Mouse (Mus musculus): ENCODE measurements at regions not wholly inside any gene's neighbourhood (a gene's known extent, or its start where the extent isn't known, plus 50 kb on each side); places are given as distances from the start of the nearest gene placed in this dataset.
A peak's percentile ranks its signal among the peaks of the same experiment; 100 is the strongest.

GRCm38 (mm10) chr15:60762071-60762470 is 91.5 kb downstream of the Fam84b start:
- DNase-seq (ENCODE audit: low read depth in 1 of 2, low spot score in 2 of 2), result no peak
- Histone ChIP-seq H3K4me3 (ENCODE audit: extremely low read depth, insufficient read depth, insufficient read length) (no peak overlapping the region), H3K27ac (ENCODE audit: insufficient read depth, low read length) (no peak overlapping the region), H3K27me3 (ENCODE audit: control insufficient read depth, insufficient read depth, low read length) (no peaks in the 10 kb centered on the region), H3K36me3 (ENCODE audit: control insufficient read depth, insufficient read depth, low read length) (no peaks in the 10 kb centered on the region), H3K4me1 (ENCODE audit: control insufficient read depth, insufficient read depth, insufficient read length) (no peaks in the 10 kb centered on the region)
- WGBS, result 61% methylated on average over 2 of the region's 2 CpGs
- no peak for TF ChIP-seq CTCF (IDR thresholded peaks at IDR 0.05; ENCODE audit: extremely low read depth, insufficient read depth, insufficient read length, insufficient replicate concordance)
- no peak for TF ChIP-seq POLR2A (IDR thresholded peaks at IDR 0.05; ENCODE audit: low read depth, low read length)

GRCm38 (mm10) chr15:60760015-60760437 is 93.6 kb downstream of the Fam84b start:
- H3K36me3 ChIP-seq (ENCODE audit: control insufficient read depth, insufficient read depth, low read length), result no peaks in the 10 kb centered on the region
- peak in 1 of 2 experiments; percentile 27 for DNase-seq (ENCODE audit: low read depth in 1 of 2, low spot score in 2 of 2)
- 36% methylated on average over 6 of the region's 6 CpGs for WGBS

GRCm38 (mm10) chr15:60754246-60754645 is 99.3 kb downstream of the Fam84b start:
- H3K27me3 ChIP-seq (ENCODE audit: control insufficient read depth, insufficient read depth, low read length), result no peaks in the 10 kb centered on the region
- no peak overlapping the region for H3K27ac ChIP-seq (ENCODE audit: insufficient read depth, low read length)
- H3K4me1 ChIP-seq (ENCODE audit: control insufficient read depth, insufficient read depth, insufficient read length), result no peaks in the 10 kb centered on the region
- H3K36me3 ChIP-seq (ENCODE audit: control insufficient read depth, insufficient read depth, low read length), result no peaks in the 10 kb centered on the region
- no peak for DNase-seq (ENCODE audit: low read depth in 1 of 2, low spot score in 2 of 2)
- no peak overlapping the region for H3K4me3 ChIP-seq (ENCODE audit: extremely low read depth, insufficient read depth, insufficient read length)
- WGBS, result 86% methylated on average over 5 of the region's 5 CpGs
- TF ChIP-seq CTCF (IDR thresholded peaks at IDR 0.05; ENCODE audit: extremely low read depth, insufficient read depth, insufficient read length, insufficient replicate concordance) (no peak), POLR2A (IDR thresholded peaks at IDR 0.05; ENCODE audit: low read depth, low read length) (no peak)

More at GRCm38 (mm10) chr15:60760015-60760437, 93.6 kb downstream of the Fam84b start:
- Histone ChIP-seq H3K4me3 (ENCODE audit: extremely low read depth, insufficient read depth, insufficient read length) (no peak overlapping the region), H3K4me1 (ENCODE audit: control insufficient read depth, insufficient read depth, insufficient read length) (no peaks in the 10 kb centered on the region), H3K27ac (ENCODE audit: insufficient read depth, low read length) (no peak overlapping the region), H3K27me3 (ENCODE audit: control insufficient read depth, insufficient read depth, low read length) (no peaks in the 10 kb centered on the region)
- TF ChIP-seq CTCF (IDR thresholded peaks at IDR 0.05; ENCODE audit: extremely low read depth, insufficient read depth, insufficient read length, insufficient replicate concordance) (peak; percentile 65), POLR2A (IDR thresholded peaks at IDR 0.05; ENCODE audit: low read depth, low read length) (no peak)

GRCm38 (mm10) chr15:60739598-60739997 is 114.0 kb downstream of the Fam84b start:
- DNase-seq (ENCODE audit: low read depth in 1 of 2, low spot score in 2 of 2), result no peak
- H3K27ac ChIP-seq (ENCODE audit: insufficient read depth, low read length), result no peak overlapping the region
- H3K27me3 ChIP-seq (ENCODE audit: control insufficient read depth, insufficient read depth, low read length), result no peaks in the 10 kb centered on the region
- 75% methylated on average over 2 of the region's 2 CpGs for WGBS
- TF ChIP-seq CTCF (IDR thresholded peaks at IDR 0.05; ENCODE audit: extremely low read depth, insufficient read depth, insufficient read length, insufficient replicate concordance) (no peak), POLR2A (IDR thresholded peaks at IDR 0.05; ENCODE audit: low read depth, low read length) (no peak)
- no peak overlapping the region for H3K4me3 ChIP-seq (ENCODE audit: extremely low read depth, insufficient read depth, insufficient read length)
- H3K4me1 ChIP-seq (ENCODE audit: control insufficient read depth, insufficient read depth, insufficient read length), result no peaks in the 10 kb centered on the region; the same call in 1 of the 2 replicates
- no peaks in the 10 kb centered on the region for H3K36me3 ChIP-seq (ENCODE audit: control insufficient read depth, insufficient read depth, low read length)

- WGBS, result 87% methylated on average over 3 of the region's 3 CpGs
- DNase-seq (ENCODE audit: low read depth in 1 of 2, low spot score in 2 of 2), result no peak
- Histone ChIP-seq H3K36me3 (ENCODE audit: control insufficient read depth, insufficient read depth, low read length) (no peaks in the 10 kb centered on the region), H3K4me1 (ENCODE audit: control insufficient read depth, insufficient read depth, insufficient read length) (no peaks in the 10 kb centered on the region; the same call in 1 of the 2 replicates), H3K4me3 (ENCODE audit: extremely low read depth, insufficient read depth, insufficient read length) (no peak overlapping the region), H3K27ac (ENCODE audit: insufficient read depth, low read length) (no peak overlapping the region), H3K27me3 (ENCODE audit: control insufficient read depth, insufficient read depth, low read length) (no peaks in the 10 kb centered on the region)
- TF ChIP-seq CTCF (IDR thresholded peaks at IDR 0.05; ENCODE audit: extremely low read depth, insufficient read depth, insufficient read length, insufficient replicate concordance), result no peak
Measured at GRCm38 (mm10) chr15:60738258-60738657, 115.3 kb downstream of the Fam84b start.

- Histone ChIP-seq H3K36me3 (ENCODE audit: control insufficient read depth, insufficient read depth, low read length) (no peaks in the 10 kb centered on the region), H3K27me3 (ENCODE audit: control insufficient read depth, insufficient read depth, low read length) (no peaks in the 10 kb centered on the region), H3K4me1 (ENCODE audit: control insufficient read depth, insufficient read depth, insufficient read length) (no peaks in the 10 kb centered on the region), H3K4me3 (ENCODE audit: extremely low read depth, insufficient read depth, insufficient read length) (no peak overlapping the region), H3K27ac (ENCODE audit: insufficient read depth, low read length) (no peak overlapping the region)
- TF ChIP-seq POLR2A (IDR thresholded peaks at IDR 0.05; ENCODE audit: low read depth, low read length) (no peak), CTCF (IDR thresholded peaks at IDR 0.05; ENCODE audit: extremely low read depth, insufficient read depth, insufficient read length, insufficient replicate concordance) (no peak)
- DNase-seq (ENCODE audit: low read depth in 1 of 2, low spot score in 2 of 2), result no peak
Measured at GRCm38 (mm10) chr15:60732416-60732815, 121.2 kb downstream of the Fam84b start.

- H3K27ac ChIP-seq (ENCODE audit: insufficient read depth, low read length), result no peak overlapping the region
- H3K4me1 ChIP-seq (ENCODE audit: control insufficient read depth, insufficient read depth, insufficient read length), result no peaks in the 10 kb centered on the region
- no peak overlapping the region for H3K4me3 ChIP-seq (ENCODE audit: extremely low read depth, insufficient read depth, insufficient read length)
- no peaks in the 10 kb centered on the region for H3K27me3 ChIP-seq (ENCODE audit: control insufficient read depth, insufficient read depth, low read length)
- no peaks in the 10 kb centered on the region for H3K36me3 ChIP-seq (ENCODE audit: control insufficient read depth, insufficient read depth, low read length)
- no peak for DNase-seq (ENCODE audit: low read depth in 1 of 2, low spot score in 2 of 2)
- 85% methylated on average over 9 of the region's 9 CpGs for WGBS
- TF ChIP-seq CTCF (IDR thresholded peaks at IDR 0.05; ENCODE audit: extremely low read depth, insufficient read depth, insufficient read length, insufficient replicate concordance) (no peak), POLR2A (IDR thresholded peaks at IDR 0.05; ENCODE audit: low read depth, low read length) (no peak)
Measured at GRCm38 (mm10) chr15:60728754-60729153, 124.8 kb downstream of the Fam84b start.

Data from spleen, adult 2 months (tissue).